Mouse (Mus musculus) CH12.LX (cell line): ENCODE data around the gene Smndc1. TPM values are rescaled to one million over a fixed set of nuclear protein-coding genes. Genes with fewer than 3 reads are reported as not detected.

Source experiments
- DNase-seq: peaks from one replicate; pipeline ENCODE4 v3.0.0-alpha.2; 2013; ENCODE audit errors: extremely low read depth
- H3K27ac ChIP-seq: 2 replicates; pipeline ENCODE4 v1.5.1; 2012; ENCODE audit warnings: low read depth, mild to moderate bottlenecking, control low read depth, moderate library complexity; ENCODE audit not compliant: insufficient read depth
- H3K27me3 ChIP-seq: replicated peaks from 2 replicates; pipeline ENCODE3; 2012; ENCODE audit warnings: inconsistent platforms
- H3K36me3 ChIP-seq, 2 experiments: replicated peaks in 1 of 2; 2 replicates each; pipeline versions ENCODE3 to v1.6.1; 2012; ENCODE audit warnings: inconsistent platforms in 1 of 2, low read length in 1 of 2, mild to moderate bottlenecking in 1 of 2, mixed read lengths in 1 of 2, moderate library complexity in 1 of 2; ENCODE audit not compliant: control insufficient read depth in 1 of 2, insufficient read depth in 1 of 2
- H3K4me1 ChIP-seq, 2 experiments: 2 replicates each; pipeline ENCODE4 v1.6.1; 2012; ENCODE audit warnings: inconsistent platforms in 1 of 2, moderate library complexity in 1 of 2; ENCODE audit not compliant: insufficient read depth in 2 of 2, control insufficient read depth in 1 of 2
- H3K4me2 ChIP-seq: 2 replicates; pipeline ENCODE4 v1.6.1; 2012; ENCODE audit warnings: low read depth, mild to moderate bottlenecking, control low read depth; ENCODE audit not compliant: poor library complexity, insufficient read depth, severe bottlenecking
- H3K4me3 ChIP-seq, 3 experiments: fragments of 150-350 bp in 1 of 3; sonication (generic) in 1 of 3; replicated peaks in 1 of 3; 2 replicates each; pipeline versions ENCODE3 to v1.5.1; 2011 to 2012; ENCODE audit warnings: low read depth in 2 of 3, low read length in 2 of 3, mild to moderate bottlenecking in 2 of 3, moderate library complexity in 2 of 3, control low read depth in 1 of 3, improper control_type of control experiment in 1 of 3, inconsistent platforms in 1 of 3, mixed read lengths in 1 of 3; ENCODE audit not compliant: poor library complexity in 1 of 3
- H3K79me2 ChIP-seq: replicated peaks from 2 replicates; pipeline ENCODE4 v1.6.1; 2012; ENCODE audit warnings: mild to moderate bottlenecking, moderate library complexity; ENCODE audit not compliant: control insufficient read depth, poor library complexity, insufficient read depth, severe bottlenecking; ENCODE audit errors: extremely low read depth
- H3K9ac ChIP-seq: 2 replicates; pipeline ENCODE4 v1.6.1; 2012; ENCODE audit warnings: low read depth, mild to moderate bottlenecking, control low read depth, moderate library complexity; ENCODE audit not compliant: insufficient read depth
- H3K9me3 ChIP-seq: replicated peaks from 2 replicates; pipeline ENCODE3; 2012; ENCODE audit warnings: low read length, inconsistent platforms, mixed read lengths
- CHD1 ChIP-seq: IDR thresholded peaks from 2 replicates; pipeline ENCODE4 v1.6.1; 2012; ENCODE audit warnings: low read depth, low read length, improper control_type of control experiment, inconsistent platforms
- CHD2 ChIP-seq: IDR thresholded peaks from 2 replicates; pipeline ENCODE4 v1.6.1; 2011; ENCODE audit warnings: low read length, improper control_type of control experiment
- CTCF ChIP-seq, 2 experiments: IDR thresholded peaks in 1 of 2; conservative IDR thresholded peaks in 1 of 2; 2 replicates each; pipeline ENCODE4 v1.5.1; 2011 to 2012; ENCODE audit warnings: low read depth in 2 of 2, low read length in 2 of 2, improper control_type of control experiment in 1 of 2, inconsistent platforms in 1 of 2, mild to moderate bottlenecking in 1 of 2, moderate library complexity in 1 of 2
- E2F4 ChIP-seq: IDR thresholded peaks from 2 replicates; pipeline ENCODE4 v1.6.1; 2011; ENCODE audit warnings: low read depth, low read length, improper control_type of control experiment; ENCODE audit not compliant: insufficient replicate concordance
- ETS1 ChIP-seq: conservative IDR thresholded peaks from 2 replicates; pipeline ENCODE4 v1.6.1; 2012; ENCODE audit warnings: low read depth, mild to moderate bottlenecking, inconsistent platforms, low read length, improper control_type of control experiment, moderate library complexity
- GABPA ChIP-seq: IDR thresholded peaks from 2 replicates; pipeline ENCODE4 v1.6.1; 2012; ENCODE audit warnings: low read depth, low read length, improper control_type of control experiment, inconsistent platforms; ENCODE audit not compliant: insufficient replicate concordance
- JUN ChIP-seq: IDR thresholded peaks from 2 replicates; pipeline ENCODE4 v1.6.1; 2011; ENCODE audit warnings: low read depth, mild to moderate bottlenecking, low read length, improper control_type of control experiment, moderate library complexity; ENCODE audit not compliant: insufficient read depth
- JUND ChIP-seq: conservative IDR thresholded peaks from 2 replicates; pipeline ENCODE4 v1.6.1; 2011; ENCODE audit warnings: low read depth, low read length, improper control_type of control experiment
- KAT2A ChIP-seq: IDR thresholded peaks from 2 replicates; pipeline ENCODE4 v1.6.1; 2012; ENCODE audit warnings: low read length, improper control_type of control experiment, inconsistent platforms; ENCODE audit not compliant: insufficient replicate concordance
- MAFK ChIP-seq: IDR thresholded peaks from 2 replicates; pipeline ENCODE4 v1.6.1; 2011; ENCODE audit warnings: low read length, improper control_type of control experiment; ENCODE audit not compliant: insufficient replicate concordance
- MAX ChIP-seq: IDR thresholded peaks from 2 replicates; pipeline ENCODE4 v1.6.1; 2011; ENCODE audit warnings: low read length, improper control_type of control experiment
- MAZ ChIP-seq: IDR thresholded peaks from 2 replicates; pipeline ENCODE4 v1.6.1; 2012; ENCODE audit warnings: low read depth, mild to moderate bottlenecking, inconsistent platforms, low read length, improper control_type of control experiment, moderate library complexity
- MYC ChIP-seq: IDR thresholded peaks from 2 replicates; pipeline ENCODE4 v1.6.1; 2011; ENCODE audit warnings: low read depth, mild to moderate bottlenecking, improper control_type of control experiment, low read length
- NELFE ChIP-seq: IDR thresholded peaks from 2 replicates; pipeline ENCODE4 v1.6.1; 2011; ENCODE audit warnings: low read depth, low read length, improper control_type of control experiment
- PAX5 ChIP-seq: IDR thresholded peaks from 2 replicates; pipeline ENCODE4 v1.6.1; 2012; ENCODE audit warnings: low read length, inconsistent platforms, mixed read lengths
- POLR2AphosphoS2 ChIP-seq: IDR thresholded peaks from 2 replicates; pipeline ENCODE4 v1.6.1; 2011; ENCODE audit warnings: low read depth, low read length, improper control_type of control experiment
- RAD21 ChIP-seq: IDR thresholded peaks from 2 replicates; pipeline ENCODE4 v1.6.1; 2011; ENCODE audit warnings: low read depth, mild to moderate bottlenecking, low read length, improper control_type of control experiment, moderate library complexity
- RCOR1 ChIP-seq: conservative IDR thresholded peaks from 2 replicates; pipeline ENCODE4 v1.6.1; 2012; ENCODE audit warnings: low read depth, mild to moderate bottlenecking, inconsistent platforms, low read length, improper control_type of control experiment
- SIN3A ChIP-seq: IDR thresholded peaks from 2 replicates; pipeline ENCODE4 v1.6.1; 2012; ENCODE audit warnings: low read length, improper control_type of control experiment, inconsistent platforms
- SMC3 ChIP-seq: IDR thresholded peaks from 2 replicates; pipeline ENCODE4 v1.6.1; 2011; ENCODE audit warnings: low read depth, low read length, improper control_type of control experiment
- USF2 ChIP-seq: conservative IDR thresholded peaks from 2 replicates; pipeline ENCODE4 v1.6.1; 2011; ENCODE audit warnings: low read depth, low read length, improper control_type of control experiment
- ZC3H11A ChIP-seq: IDR thresholded peaks from 2 replicates; pipeline ENCODE4 v1.6.1; 2012; ENCODE audit warnings: low read depth, mild to moderate bottlenecking, inconsistent platforms, low read length, improper control_type of control experiment
- dilution Hi-C: fragments of 300-500 bp; cut with MboI; formaldehyde crosslinking; loops from 2 replicates; pipeline ENCODE4 v1.14.3; 2020; ENCODE audit warnings: low sequenced_read_pairs; ENCODE audit not compliant: extremely low pct_unique_long_range_greater_than_20kb, extremely low pct_ligation_motif_present
- in situ Hi-C: fragments of 300-500 bp; cut with MboI; formaldehyde crosslinking; loops from 3 replicates; pipeline ENCODE4 v1.14.3; 2019; ENCODE audit warnings: low sequenced_read_pairs, low pct_ligation_motif_present, low pct_unique_long_range_greater_than_20kb, mixed read lengths
- polyA plus RNA-seq: library from polyadenylated mRNA; unstranded; fragments of >175 nt; gene quantifications from 2 replicates; pipeline ENCODE4 v1.2.1, GENCODE M21; 2012; ENCODE audit warnings: low read depth; ENCODE audit not compliant: insufficient read length
- total RNA-seq, 2 experiments: library from RNA; depleted of rRNA; stranded (reverse); fragments of 300-350 nt in 1 of 2; fragments of >200 nt in 1 of 2; gene quantifications; 2 replicates each; pipeline ENCODE4 v1.2.3; 2012 to 2014

Smndc1 gene
- total and polyA plus RNA-seq, 3 experiments = 20.5 to 96.6 (median 41.3) TPM

GRCm38 (mm10) chr19:53427817-53428216 lies 37.4 kb upstream of the Smndc1 start:
- peaks cover 44 to 89% of the 10 kb centered on the region in 2 experiments for H3K4me1 ChIP-seq
- in situ Hi-C loops = loop anchor here (10.0 kb wide), 1 partner anchor 107 kb away; no protein-coding TSS in a partner anchor
- H3K9me3 ChIP-seq = no peaks in the 10 kb centered on the region
- no peak overlapping the region for H3K4me3 ChIP-seq
- H3K27ac ChIP-seq = no peak overlapping the region
- TF ChIP-seq USF2 (no peak), CTCF (conservative IDR thresholded peaks at IDR 0.05 in 1 of 2, IDR thresholded peaks at IDR 0.05 in 1 of 2; ENCODE audit: low read depth in 2 of 2, low read length in 2 of 2) (no peak), CHD1 (no peak), PAX5 (no peak), NELFE (no peak), MAX (no peak), MAFK (no peak), ETS1 (no peak), SIN3A (no peak), SMC3 (no peak), CHD2 (no peak), POLR2AphosphoS2 (no peak), GABPA (no peak)
- dilution Hi-C loops = no loop called here
- H3K4me2 ChIP-seq = no peak overlapping the region
- H3K79me2 ChIP-seq = no peaks in the 10 kb centered on the region
- H3K27me3 ChIP-seq = no peaks in the 10 kb centered on the region
- peaks cover 0 to 11% of the 10 kb centered on the region in 2 experiments for H3K36me3 ChIP-seq
- H3K9ac ChIP-seq = no peak overlapping the region
- DNase-seq = no peak

- H3K27ac ChIP-seq = no peak overlapping the region
- no peaks in the 10 kb centered on the region for H3K79me2 ChIP-seq
- H3K27me3 ChIP-seq = no peaks in the 10 kb centered on the region
- no peak overlapping the region for H3K4me3 ChIP-seq
- in situ Hi-C loops (loop anchor here (10.0 kb wide), 1 partner anchor 107 kb away; no protein-coding TSS in a partner anchor), dilution Hi-C loops (no loop called here)
- no peak overlapping the region for H3K9ac ChIP-seq
- no peak for TF ChIP-seq CTCF (conservative IDR thresholded peaks at IDR 0.05 in 1 of 2, IDR thresholded peaks at IDR 0.05 in 1 of 2; ENCODE audit: low read depth in 2 of 2, low read length in 2 of 2)
- TF ChIP-seq E2F4 = no peak
- no peak for TF ChIP-seq JUN
- no peak for TF ChIP-seq CHD1
- TF ChIP-seq RAD21 = no peak
- TF ChIP-seq MAFK = no peak
- no peak for TF ChIP-seq JUND
- TF ChIP-seq MAZ = no peak
- no peak for TF ChIP-seq USF2
- TF ChIP-seq CHD2 = no peak
- no peak for TF ChIP-seq KAT2A
- no peak for TF ChIP-seq RCOR1
- no peak for TF ChIP-seq ZC3H11A
- no peak for TF ChIP-seq MYC
- peaks cover 39 to 89% of the 10 kb centered on the region in 2 experiments for H3K4me1 ChIP-seq
- H3K9me3 ChIP-seq = no peaks in the 10 kb centered on the region
- peaks cover 0 to 11% of the 10 kb centered on the region in 2 experiments for H3K36me3 ChIP-seq
- no peak overlapping the region for H3K4me2 ChIP-seq
- DNase-seq = no peak
Measured at GRCm38 (mm10) chr19:53427346-53427745, 37.0 kb upstream of the Smndc1 start.
